Mouse (Mus musculus) midbrain, embryonic 11.5 days (tissue): ENCODE data around the gene Trarg1. TPM values are rescaled to one million over a fixed set of nuclear protein-coding genes. Genes with fewer than 3 reads are reported as not detected.

ENCODE experiments used
- ATAC-seq: fragments of 200-750 bp; cut with Nextera tagmentation; 2 replicates; pipeline ENCODE4 v1.8.0; 2017; ENCODE audit warnings: moderate TSS enrichment, moderate library complexity; ENCODE audit not compliant: low FRiP score
- DNase-seq: peaks from one replicate; pipeline ENCODE4 v3.0.0; 2015; ENCODE audit warnings: low spot score; ENCODE audit errors: missing footprints
- H3K27ac ChIP-seq: fragments of 300-500 bp; sonication (generic); 2 replicates; pipeline ENCODE4 v1.5.1; 2014; ENCODE audit warnings: low read depth, low read length
- H3K27me3 ChIP-seq: fragments of 300-500 bp; sonication (generic); 2 replicates; pipeline ENCODE4 v1.6.1; 2014; ENCODE audit warnings: mild to moderate bottlenecking, low read length, moderate library complexity, mixed read lengths; ENCODE audit not compliant: control insufficient read depth, insufficient read depth
- H3K36me3 ChIP-seq: fragments of 300-500 bp; sonication (generic); 2 replicates; pipeline ENCODE4 v1.6.1; 2014; ENCODE audit warnings: mild to moderate bottlenecking, low read length, moderate library complexity, mixed read lengths; ENCODE audit not compliant: control insufficient read depth, insufficient read depth
- H3K4me1 ChIP-seq: fragments of 300-500 bp; sonication (generic); 2 replicates; pipeline ENCODE4 v1.6.1; 2014; ENCODE audit warnings: low read length; ENCODE audit not compliant: control insufficient read depth, insufficient read depth
- H3K4me2 ChIP-seq: fragments of 300-500 bp; sonication (generic); 2 replicates; pipeline ENCODE4 v1.6.1; 2014; ENCODE audit warnings: mild to moderate bottlenecking, moderate library complexity
- H3K4me3 ChIP-seq: fragments of 300-500 bp; sonication (generic); 2 replicates; pipeline ENCODE4 v1.5.1; 2014; ENCODE audit warnings: low read depth, low read length
- H3K9ac ChIP-seq: fragments of 300-500 bp; sonication (generic); 2 replicates; pipeline ENCODE4 v1.6.1; 2014; ENCODE audit warnings: low read length
- H3K9me3 ChIP-seq: fragments of 300-500 bp; sonication (generic); 2 replicates; pipeline ENCODE4 v1.6.1; 2016; ENCODE audit warnings: low read length; ENCODE audit not compliant: control insufficient read depth
- WGBS: fragments of 180-500 bp; shearing (Covaris S2); extraction: QIAGEN DNeasy Blood & Tissue Kit; methylation state at CpG from one replicate; pipeline ENCODE4 v1.1.7; 2014; 5-methylcytosine and 5-hydroxymethylcytosine counted together
- polyA plus RNA-seq: library from polyadenylated mRNA; unstranded; fragments of >200 nt; fragmentation: Nextera tagmentation; extraction: Ambion mirVana; gene quantifications from 2 replicates; pipeline ENCODE4 v1.2.1, GENCODE M21; 2014

Gene Trarg1
- polyA plus RNA-seq, 1 experiment from 2014 or later, result 0.04 TPM

- 27% methylated on average over 4 of the region's 4 CpGs for WGBS
- DNase-seq (no peak), ATAC-seq (no peak)
- H3K9ac ChIP-seq, result no peak overlapping the region
- H3K4me1 ChIP-seq, result peaks cover 4% of the 10 kb centered on the region; the same call in 1 of the 2 replicates
- no peak overlapping the region for H3K4me3 ChIP-seq
- no peak overlapping the region for H3K27ac ChIP-seq
- no peaks in the 10 kb centered on the region for H3K36me3 ChIP-seq
- H3K4me2 ChIP-seq, result no peak overlapping the region
- no peaks in the 10 kb centered on the region for H3K9me3 ChIP-seq
- peaks cover 40% of the 10 kb centered on the region for H3K27me3 ChIP-seq
Measured at GRCm38 (mm10) chr11:76667807-76668206, 11.8 kb upstream of the Trarg1 start.

- peak within 1 kb of the TSS; percentile 26 for H3K4me3 ChIP-seq
- peak; percentile 83 for DNase-seq
- peak within 1 kb of the TSS; percentile 46 for H3K4me2 ChIP-seq
- 56% methylated on average over 15 of the region's 15 CpGs for WGBS
- H3K9me3 ChIP-seq, result no peaks in the 10 kb centered on the region
- ATAC-seq, result no peak
- no peaks in the 10 kb centered on the region for H3K36me3 ChIP-seq
- peaks cover 4% of the 10 kb centered on the region; the same call in 1 of the 2 replicates for H3K4me1 ChIP-seq
- no peak within 1 kb of the TSS for H3K27ac ChIP-seq
- no peak within 1 kb of the TSS for H3K9ac ChIP-seq
- H3K27me3 ChIP-seq, result peaks cover 48% of the 10 kb centered on the region
Measured at GRCm38 (mm10) chr11:76671871-76672475, 7.6 kb upstream of the Trarg1 start, which contains the start of gene Bhlha9. Gene Bhlha9 (plus strand): TSS chr11:76672470.

- ATAC-seq, result no peak
- H3K9me3 ChIP-seq, result no peaks in the 10 kb centered on the region
- no peaks in the 10 kb centered on the region for H3K36me3 ChIP-seq
- no peak overlapping the region for H3K27ac ChIP-seq
- peaks cover 4% of the 10 kb centered on the region; the same call in 1 of the 2 replicates for H3K4me1 ChIP-seq
- no peak overlapping the region for H3K9ac ChIP-seq
- 4% methylated on average over 62 of the region's 64 CpGs for WGBS
- DNase-seq, result peak; percentile 92
- H3K27me3 ChIP-seq, result peaks cover 47% of the 10 kb centered on the region
- peak overlapping the region; percentile 46 for H3K4me2 ChIP-seq
- H3K4me3 ChIP-seq, result peak overlapping the region; percentile 26
Measured at GRCm38 (mm10) chr11:76672561-76673384, 6.8 kb upstream of the Trarg1 start.

- Histone ChIP-seq H3K9me3 (no peaks in the 10 kb centered on the region), H3K27ac (no peak overlapping the region), H3K4me1 (peaks cover 4% of the 10 kb centered on the region; the same call in 1 of the 2 replicates), H3K4me3 (no peak overlapping the region), H3K36me3 (no peaks in the 10 kb centered on the region), H3K9ac (no peak overlapping the region), H3K27me3 (peaks cover 44% of the 10 kb centered on the region), H3K4me2 (no peak overlapping the region)
- DNase-seq (peak; percentile 76), ATAC-seq (no peak)
- WGBS, result 63% methylated on average over 8 of the region's 8 CpGs
Measured at GRCm38 (mm10) chr11:76674199-76674598, 5.4 kb upstream of the Trarg1 start.

GRCm38 (mm10) chr11:76674704-76675103 lies 4.9 kb upstream of the Trarg1 start:
- 43% methylated on average over 4 of the region's 4 CpGs for WGBS
- Histone ChIP-seq H3K27me3 (peaks cover 44% of the 10 kb centered on the region), H3K27ac (no peak overlapping the region), H3K4me2 (no peak overlapping the region), H3K9me3 (no peaks in the 10 kb centered on the region), H3K9ac (no peak overlapping the region), H3K4me1 (peaks cover 4% of the 10 kb centered on the region; the same call in 1 of the 2 replicates), H3K4me3 (no peak overlapping the region), H3K36me3 (no peaks in the 10 kb centered on the region)
- ATAC-seq (no peak), DNase-seq (peak; percentile 78)

- H3K4me2 ChIP-seq, result no peak overlapping the region
- no peak overlapping the region for H3K27ac ChIP-seq
- no peak for ATAC-seq
- H3K36me3 ChIP-seq, result no peaks in the 10 kb centered on the region
- H3K9ac ChIP-seq, result no peak overlapping the region
- WGBS, result 82% methylated on average over 2 of the region's 2 CpGs
- no peaks in the 10 kb centered on the region for H3K9me3 ChIP-seq
- no peak overlapping the region for H3K4me3 ChIP-seq
- H3K4me1 ChIP-seq, result no peaks in the 10 kb centered on the region
- no peak for DNase-seq
- no peaks in the 10 kb centered on the region for H3K27me3 ChIP-seq
Measured at GRCm38 (mm10) chr11:76685604-76686003, 6.0 kb downstream of the Trarg1 start.

- 80% methylated on average over 3 of the region's 3 CpGs for WGBS
- DNase-seq (no peak), ATAC-seq (no peak)
- no peaks in the 10 kb centered on the region for H3K4me1 ChIP-seq
- no peaks in the 10 kb centered on the region for H3K27me3 ChIP-seq
- no peak overlapping the region for H3K9ac ChIP-seq
- no peak overlapping the region for H3K4me3 ChIP-seq
- no peak overlapping the region for H3K4me2 ChIP-seq
- no peaks in the 10 kb centered on the region for H3K9me3 ChIP-seq
- H3K27ac ChIP-seq, result no peak overlapping the region
- H3K36me3 ChIP-seq, result no peaks in the 10 kb centered on the region
Measured at GRCm38 (mm10) chr11:76692096-76692495, 12.5 kb downstream of the Trarg1 start.

GRCm38 (mm10) chr11:76695810-76696209 lies 16.2 kb downstream of the Trarg1 start:
- DNase-seq (no peak), ATAC-seq (no peak)
- no peak overlapping the region for H3K27ac ChIP-seq
- no peaks in the 10 kb centered on the region for H3K36me3 ChIP-seq
- WGBS, result 72% methylated on average over 6 of the region's 6 CpGs
- H3K4me1 ChIP-seq, result no peaks in the 10 kb centered on the region
- H3K4me3 ChIP-seq, result no peak overlapping the region
- no peak overlapping the region for H3K9ac ChIP-seq
- no peaks in the 10 kb centered on the region for H3K9me3 ChIP-seq
- no peaks in the 10 kb centered on the region for H3K27me3 ChIP-seq
- H3K4me2 ChIP-seq, result no peak overlapping the region

GRCm38 (mm10) chr11:76699626-76700025 lies 20.0 kb downstream of the Trarg1 start:
- no peak for DNase-seq
- no peaks in the 10 kb centered on the region for H3K4me1 ChIP-seq
- H3K4me3 ChIP-seq, result no peak overlapping the region
- ATAC-seq, result no peak
- H3K9me3 ChIP-seq, result no peaks in the 10 kb centered on the region
- no peak overlapping the region for H3K27ac ChIP-seq
- H3K4me2 ChIP-seq, result no peak overlapping the region
- no peak overlapping the region for H3K9ac ChIP-seq
- no peaks in the 10 kb centered on the region for H3K36me3 ChIP-seq
- WGBS, result 73% methylated on average over 5 of the region's 9 CpGs
- H3K27me3 ChIP-seq, result no peaks in the 10 kb centered on the region
